Mouse (Mus musculus): ENCODE results near the gene Nup93.

GRCm38 (mm10) chr8:94340796-94341195 is 126.4 kb downstream of the Nup93 start:
- no peak for TF ChIP-seq CTCF (IDR thresholded peaks at IDR 0.05; ENCODE audit: low read depth)
- no peak for TF ChIP-seq EP300 (IDR thresholded peaks at IDR 0.05; ENCODE audit: low read depth)
